ENCODE assay signal across 8 mouse cellular contexts in the genomic region with DNA sequence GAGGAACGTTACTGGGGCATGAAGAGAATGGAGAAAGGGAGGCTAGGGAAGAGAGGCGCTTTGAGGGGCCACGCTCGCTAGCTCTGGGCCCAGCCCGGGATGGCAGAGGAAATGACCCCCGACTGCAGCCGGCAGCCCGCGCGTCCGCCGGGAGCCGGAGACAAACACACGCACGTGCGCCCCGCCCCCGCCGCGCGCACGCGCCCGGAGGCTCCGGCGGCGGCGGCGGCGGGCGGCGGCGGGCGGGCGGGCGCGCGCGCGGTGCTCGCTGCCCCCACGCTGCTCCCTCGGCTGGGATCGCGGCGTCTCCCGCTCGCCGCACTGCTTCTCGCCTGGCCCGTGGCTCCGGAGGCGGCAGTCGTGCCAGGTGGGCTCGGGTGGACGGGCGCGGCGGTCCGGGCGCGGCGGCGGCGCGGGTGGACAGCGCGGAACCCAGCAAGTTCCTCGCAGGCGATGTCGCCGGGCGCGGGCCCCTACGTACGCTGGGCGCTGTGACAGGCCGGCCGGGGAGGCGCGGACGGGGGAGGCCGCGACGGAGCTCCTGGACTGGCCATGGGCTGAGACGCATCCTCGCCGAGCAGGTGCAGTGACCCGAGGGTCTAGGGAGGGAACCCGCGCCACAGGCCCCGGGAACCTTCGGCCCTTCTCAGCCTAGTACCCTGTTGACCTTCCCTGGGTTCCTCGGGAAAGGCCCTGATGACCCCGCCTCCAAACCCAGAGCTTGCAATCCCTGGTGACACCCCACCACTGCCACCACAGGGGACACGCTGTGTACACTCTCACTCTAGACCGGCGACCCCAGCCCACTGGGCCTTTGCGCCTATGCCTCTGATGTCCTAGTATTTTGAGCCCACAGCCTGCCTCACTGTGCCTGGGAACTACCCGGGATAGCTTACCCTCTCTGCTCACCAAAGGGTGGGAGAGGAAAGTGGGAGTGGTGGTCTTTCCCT. TPM values are rescaled to one million over a fixed set of nuclear protein-coding genes. Genes with fewer than 3 reads are reported as not detected.
DNase-seq lines count a peak whose midpoint lies in the region; ATAC-seq and TF ChIP-seq lines count a peak whose summit lies in the region.

Gene Amigo1 (plus strand): TSS at position 238 of the 950 bp plus-strand sequence.

- peak; percentile 77 for ATAC-seq in hindbrain, embryonic 15.5 days (ENCODE audit: low FRiP score, low read depth)
- ATAC-seq in limb, embryonic 11.5 days (ENCODE audit: insufficient number of reproducible peaks, low FRiP score, low TSS enrichment, low read depth), result peak; percentile 70

- H3K27ac ChIP-seq in testis, adult 2 months (ENCODE audit: control insufficient read depth, insufficient read depth, low read depth, low read length), result no peak within 1 kb of the TSS
- peak within 1 kb of the TSS; percentile 89 for H3K27ac ChIP-seq in gastrocnemius, adult 2 months
- H3K27ac ChIP-seq in hindbrain, embryonic 15.5 days (replicated peaks), result peak within 1 kb of the TSS; percentile 79
- H3K27ac ChIP-seq in limb, embryonic 11.5 days (replicated peaks; ENCODE audit: low read depth, low read length), result no peak within 1 kb of the TSS
- peak within 1 kb of the TSS; percentile 87 for H3K27ac ChIP-seq in midbrain, embryonic 10.5 days (replicated peaks)

- peak within 1 kb of the TSS; percentile 57 for H3K9ac ChIP-seq in hindbrain, embryonic 15.5 days
- peak within 1 kb of the TSS; percentile 67 for H3K9ac ChIP-seq in limb, embryonic 11.5 days (ENCODE audit: low read length)

- no peaks in the 10 kb centered on the region for H3K27me3 ChIP-seq in testis, adult 2 months (ENCODE audit: control insufficient read depth, insufficient read depth, low read length)
- H3K27me3 ChIP-seq in hindbrain, embryonic 15.5 days, result no peaks in the 10 kb centered on the region
- 0 out of 2 replicates have a peak, but pooled peaks cover 8% of the 10 kb centered on the region for H3K27me3 ChIP-seq in limb, embryonic 11.5 days (ENCODE audit: control insufficient read depth, insufficient read depth, low read length)
- peaks cover 45% of the 10 kb centered on the region for H3K27me3 ChIP-seq in midbrain, embryonic 10.5 days (ENCODE audit: low read depth, poor library complexity, severe bottlenecking)

- peaks cover 7% of the 10 kb centered on the region for H3K4me1 ChIP-seq in testis, adult 2 months (ENCODE audit: control insufficient read depth, insufficient read depth, low read length)
- peaks cover 50% of the 10 kb centered on the region for H3K4me1 ChIP-seq in hindbrain, embryonic 15.5 days (replicated peaks)
- H3K4me1 ChIP-seq in limb, embryonic 11.5 days (ENCODE audit: control insufficient read depth, insufficient read depth, low read length), result peaks cover 6% of the 10 kb centered on the region; the same call in 1 of the 2 replicates
- H3K4me1 ChIP-seq in midbrain, embryonic 10.5 days, result peaks cover 29% of the 10 kb centered on the region

- no peaks in the 10 kb centered on the region for H3K9me3 ChIP-seq in hindbrain, embryonic 15.5 days
- no peaks in the 10 kb centered on the region for H3K9me3 ChIP-seq in limb, embryonic 11.5 days (ENCODE audit: control insufficient read depth, low read length)
- H3K9me3 ChIP-seq in midbrain, embryonic 10.5 days (replicated peaks), result no peaks in the 10 kb centered on the region

- no peak for TF ChIP-seq POLR2A in testis, adult 2 months (IDR thresholded peaks at IDR 0.05; ENCODE audit: control insufficient read depth, low read depth, low read length)

- H3K4me2 ChIP-seq in hindbrain, embryonic 15.5 days, result peak within 1 kb of the TSS; percentile 92
- H3K4me2 ChIP-seq in limb, embryonic 11.5 days (ENCODE audit: low read depth, severe bottlenecking), result peak within 1 kb of the TSS; percentile 98

- TF ChIP-seq CTCF in testis, adult 2 months (IDR thresholded peaks at IDR 0.05; ENCODE audit: control insufficient read depth, insufficient read depth, insufficient replicate concordance, low read depth, low read length), result no peak
- TF ChIP-seq CTCF in gastrocnemius, adult 2 months (IDR thresholded peaks at IDR 0.05), result no peak

- H3K4me3 ChIP-seq in testis, adult 2 months (ENCODE audit: control insufficient read depth, low read depth, low read length), result peak within 1 kb of the TSS; percentile 80
- peak within 1 kb of the TSS; percentile 77 for H3K4me3 ChIP-seq in gastrocnemius, adult 2 months
- peak within 1 kb of the TSS; percentile 58 for H3K4me3 ChIP-seq in hindbrain, embryonic 15.5 days
- peak within 1 kb of the TSS; percentile 65 for H3K4me3 ChIP-seq in limb, embryonic 11.5 days (ENCODE audit: low read depth, low read length)
- peak within 1 kb of the TSS; percentile 87 for H3K4me3 ChIP-seq in midbrain, embryonic 10.5 days

- 1% methylated on average over 97 of the region's 100 CpGs for WGBS in hindbrain, embryonic 15.5 days
- under 1% methylated on average over 79 of the region's 100 CpGs for WGBS in limb, embryonic 11.5 days
- 1% methylated on average over 97 of the region's 100 CpGs for WGBS in midbrain, embryonic 10.5 days

- DNase-seq in testis, postnatal 10 days (ENCODE audit: low spot score), result no peak
- DNase-seq in cerebellum, adult 9-10 months, result peak; percentile 63
- peak; percentile 80 for DNase-seq in gastrocnemius, adult 2 months
- peak; percentile 63 for DNase-seq in limb, embryonic 11.5 days (ENCODE audit: low spot score)
- peak; percentile 62 for DNase-seq in midbrain, embryonic 10.5 days (ENCODE audit: low spot score)
- peak; percentile 75 for DNase-seq in thymus, postnatal 4 days

- no peaks in the 10 kb centered on the region for H3K36me3 ChIP-seq in testis, adult 2 months (ENCODE audit: control insufficient read depth, insufficient read depth, low read length)
- no peaks in the 10 kb centered on the region for H3K36me3 ChIP-seq in hindbrain, embryonic 15.5 days
- H3K36me3 ChIP-seq in limb, embryonic 11.5 days (ENCODE audit: control insufficient read depth, insufficient read depth, low read length), result no peaks in the 10 kb centered on the region
- H3K36me3 ChIP-seq in midbrain, embryonic 10.5 days, result peaks cover 12% of the 10 kb centered on the region

- intact Hi-C loops in gastrocnemius, adult 2 months (cut with DNase I), result no loop called here

RNA-seq across cellular contexts. Expression of gene Amigo1, which starts in this region (rescaled TPM):
- 1.1 and 2.2 TPM in 2 replicates for polyA plus RNA-seq in testis, adult 2 months (2012; rRNA removed)
- total RNA-seq in gastrocnemius, adult 2 months (2021), result 10 to 100 TPM; 21.6 to 28.3 TPM
- polyA plus RNA-seq in hindbrain, embryonic 15.5 days (2015; fragmentation: Nextera tagmentation; extraction: Ambion mirVana), result 13.3 and 16.6 TPM in 2 replicates
- polyA plus RNA-seq in limb, embryonic 11.5 days (2014; fragmentation: Nextera tagmentation; extraction: Ambion mirVana), result 2.2 and 2.7 TPM in 2 replicates
- polyA plus RNA-seq in midbrain, embryonic 10.5 days (2016; fragmentation: Nextera tagmentation; extraction: Ambion mirVana), result 4.1 and 4.5 TPM in 2 replicates

Comparison
In these comparisons a context has a peak if more than half of its experiments do, and no peak if none do; other contexts are left out.
1. H3K27ac ChIP-seq: peak in gastrocnemius, adult 2 months (single experiment), hindbrain, embryonic 15.5 days (single experiment) and midbrain, embryonic 10.5 days (single experiment); none in testis, adult 2 months (single experiment) and limb, embryonic 11.5 days (single experiment).
2. Peak in every context shown above with its lines, with median percentiles within 50 percentile points of each other: H3K4me3 ChIP-seq.